Mouse (Mus musculus): Measurements from ENCODE around the gene Trim5. TPM values are rescaled to one million over a fixed set of nuclear protein-coding genes. Genes with fewer than 3 reads are reported as not detected.

The Trim5 gene
- total RNA-seq, 2 experiments from 2014 or later = 5.3 to 6.9 TPM

Other genes starting within 250 kb of the Trim5 start
- gene Olfr642, start 235.4 kb downstream of the Trim5 start, total RNA-seq (2015) = not detected in 2 replicates
- not detected in 2 replicates for gene Olfr642, start 235.4 kb downstream of the Trim5 start, total RNA-seq (2017)
- gene 4930516K23Rik, start 226.6 kb downstream of the Trim5 start, total RNA-seq (2015) = not detected in 2 replicates
- gene 4930516K23Rik, start 226.6 kb downstream of the Trim5 start, total RNA-seq (2017) = not detected in 2 replicates
- gene Olfr644, start 216.2 kb downstream of the Trim5 start, total RNA-seq (2015) = not detected in 2 replicates
- not detected in 2 replicates for gene Olfr644, start 216.2 kb downstream of the Trim5 start, total RNA-seq (2017)
- gene Olfr645, start 202.6 kb downstream of the Trim5 start, total RNA-seq (2015) = not detected in 2 replicates
- not detected in 2 replicates for gene Olfr645, start 202.6 kb downstream of the Trim5 start, total RNA-seq (2017)
- gene Olfr646, start 183.2 kb downstream of the Trim5 start, total RNA-seq (2015) = not detected in 2 replicates
- not detected in 2 replicates for gene Olfr646, start 183.2 kb downstream of the Trim5 start, total RNA-seq (2017)
- gene Ubqln5, start 158.3 kb downstream of the Trim5 start, total RNA-seq (2015) = not detected in 2 replicates
- gene Ubqln5, start 158.3 kb downstream of the Trim5 start, total RNA-seq (2017) = not detected in 2 replicates
- not detected in 2 replicates for gene Olfr643, start 150.7 kb downstream of the Trim5 start, total RNA-seq (2015)
- gene Olfr643, start 150.7 kb downstream of the Trim5 start, total RNA-seq (2017) = not detected in 2 replicates
- gene Ubqln3, start 144.8 kb downstream of the Trim5 start, total RNA-seq (2015) = not detected in 2 replicates
- gene Ubqln3, start 144.8 kb downstream of the Trim5 start, total RNA-seq (2017) = not detected in 2 replicates
- gene Ubqlnl, start 137.5 kb downstream of the Trim5 start, total RNA-seq (2015) = not detected in 2 replicates
- gene Ubqlnl, start 137.5 kb downstream of the Trim5 start, total RNA-seq (2017) = not detected in 2 replicates
- 0.15 TPM in 1 of 2 replicates, not detected in the other for gene Olfm5, start 123.3 kb downstream of the Trim5 start, total RNA-seq (2015)
- 0.17 TPM in 1 of 2 replicates, not detected in the other for gene Olfm5, start 123.3 kb downstream of the Trim5 start, total RNA-seq (2017)
- gene Olfr648, start 104.7 kb downstream of the Trim5 start, total RNA-seq (2015) = not detected in 2 replicates
- gene Olfr648, start 104.7 kb downstream of the Trim5 start, total RNA-seq (2017) = not detected in 2 replicates
- not detected in 2 replicates for gene Olfr649, start 92.1 kb downstream of the Trim5 start, total RNA-seq (2015)
- not detected in 2 replicates for gene Olfr649, start 92.1 kb downstream of the Trim5 start, total RNA-seq (2017)
- 2.3 and 3.7 TPM in 2 replicates for gene Trim6, start 69.3 kb downstream of the Trim5 start, total RNA-seq (2015)
- 2.1 and 2.5 TPM in 2 replicates for gene Trim6, start 69.3 kb downstream of the Trim5 start, total RNA-seq (2017)
- gene Trim34a, start 43.6 kb downstream of the Trim5 start, total RNA-seq (2015) = 8.6 and 10.9 TPM in 2 replicates
- 10.4 and 16.4 TPM in 2 replicates for gene Trim34a, start 43.6 kb downstream of the Trim5 start, total RNA-seq (2017)
- 47.7 and 58.0 TPM in 2 replicates for gene Trim12a, start 27.4 kb upstream of the Trim5 start, total RNA-seq (2015)
- gene Trim12a, start 27.4 kb upstream of the Trim5 start, total RNA-seq (2017) = 63.9 and 69.0 TPM in 2 replicates
- gene Trim34b, start 41.4 kb upstream of the Trim5 start, total RNA-seq (2015) = 0.17 and 0.32 TPM in 2 replicates
- gene Trim34b, start 41.4 kb upstream of the Trim5 start, total RNA-seq (2017) = 0.10 and 0.87 TPM in 2 replicates
- gene Trim12c, start 65.3 kb upstream of the Trim5 start, total RNA-seq (2015) = 13.4 and 14.2 TPM in 2 replicates
- gene Trim12c, start 65.3 kb upstream of the Trim5 start, total RNA-seq (2017) = 23.5 and 30.1 TPM in 2 replicates
- 0.61 and 2.0 TPM in 2 replicates for gene Trim30b, start 81.8 kb upstream of the Trim5 start, total RNA-seq (2015)
- 1.5 and 1.8 TPM in 2 replicates for gene Trim30b, start 81.8 kb upstream of the Trim5 start, total RNA-seq (2017)
- gene Trim30c, start 112.7 kb upstream of the Trim5 start, total RNA-seq (2015) = 0.12 and 0.52 TPM in 2 replicates
- 0.29 and 1.0 TPM in 2 replicates for gene Trim30c, start 112.7 kb upstream of the Trim5 start, total RNA-seq (2017)
- 38.5 and 40.9 TPM in 2 replicates for gene Trim30a, start 177.1 kb upstream of the Trim5 start, total RNA-seq (2015)
- gene Trim30a, start 177.1 kb upstream of the Trim5 start, total RNA-seq (2017) = 29.1 and 29.4 TPM in 2 replicates
- 11.5 and 13.9 TPM in 2 replicates for gene Trim30d, start 219.8 kb upstream of the Trim5 start, total RNA-seq (2015)
- 8.7 and 10.7 TPM in 2 replicates for gene Trim30d, start 219.8 kb upstream of the Trim5 start, total RNA-seq (2017)

Measured in megakaryocyte progenitor cell, adult 5-6 weeks (primary cell).